19 mouse cellular contexts compared by ENCODE assay signal in genomic region chr7:113950888-113951287, GRCm38 (mm10).
DNase-seq lines count a peak whose midpoint lies in the region; ATAC-seq and TF ChIP-seq lines count a peak whose summit lies in the region.
"Had no signal": no experiment of that assay in that cellular context is flagged by ENCODE, and none has a peak within 500 bp of the region (broad histone marks: within the 10 kb centered on the region; RNA-seq: fewer than 3 reads in every experiment).

No protein-coding gene starts in this region.

- DNase-seq in lung, postnatal 25 days (ENCODE audit: low spot score) = peak; percentile 16
- no peak for DNase-seq in lung, adult 2 months
- DNase-seq in adipocyte (ENCODE audit: low spot score) = peak; percentile 47
- no peak for DNase-seq in cerebellum, adult 9-10 months
- DNase-seq: adrenal gland, adult 8-10 months; cerebellum, adult 11-12 months; cerebellum, adult 9-11 months; gastrocnemius, adult 2 months; gastrocnemius, postnatal 25 days; heart, postnatal 10 days; heart, postnatal 4 days had no signal

- H3K27me3 ChIP-seq in hindbrain, embryonic 13.5 days = no peaks in the 10 kb centered on the region
- H3K27me3 ChIP-seq in hindbrain, embryonic 16.5 days (replicated peaks; ENCODE audit: control insufficient read depth, insufficient read depth, low read length) = no peaks in the 10 kb centered on the region
- H3K27me3 ChIP-seq: embryonic facial prominence, embryonic 15.5 days; hindbrain, embryonic 12.5 days had no signal

- TF ChIP-seq CTCF in lung, adult 2 months (IDR thresholded peaks at IDR 0.05; ENCODE audit: insufficient read depth, low read length) = no peak

- TF ChIP-seq POLR2A in lung, adult 2 months (IDR thresholded peaks at IDR 0.05; ENCODE audit: borderline replicate concordance, extremely low read depth, low read depth, low read length) = no peak

- H3K9ac ChIP-seq in hindbrain, embryonic 13.5 days = no peak overlapping the region
- H3K9ac ChIP-seq in hindbrain, embryonic 16.5 days (ENCODE audit: low read depth, low read length) = no peak overlapping the region
- H3K9ac ChIP-seq: embryonic facial prominence, embryonic 15.5 days; hindbrain, embryonic 12.5 days had no signal

- H3K36me3 ChIP-seq in hindbrain, embryonic 13.5 days = no peaks in the 10 kb centered on the region
- H3K36me3 ChIP-seq in hindbrain, embryonic 16.5 days (ENCODE audit: control insufficient read depth, insufficient read depth, low read length) = no peaks in the 10 kb centered on the region
- H3K36me3 ChIP-seq: embryonic facial prominence, embryonic 15.5 days; forebrain, embryonic 10.5 days; heart, embryonic 10.5 days; hindbrain, embryonic 12.5 days had no signal

- peaks cover 12% of the 10 kb centered on the region; the same call in 1 of the 2 replicates for H3K4me1 ChIP-seq in hindbrain, embryonic 13.5 days (replicated peaks)
- H3K4me1 ChIP-seq in hindbrain, embryonic 16.5 days (ENCODE audit: control insufficient read depth, insufficient read depth, low read depth, low read length) = no peaks in the 10 kb centered on the region
- no peaks in the 10 kb centered on the region for H3K4me1 ChIP-seq in lung, adult 2 months (ENCODE audit: control insufficient read depth, insufficient read depth, low read length)
- H3K4me1 ChIP-seq: embryonic facial prominence, embryonic 15.5 days; heart, embryonic 10.5 days; hindbrain, embryonic 12.5 days had no signal

- H3K9me3 ChIP-seq in hindbrain, embryonic 13.5 days = no peaks in the 10 kb centered on the region
- H3K9me3 ChIP-seq in hindbrain, embryonic 16.5 days (ENCODE audit: control insufficient read depth, low read length) = no peaks in the 10 kb centered on the region
- H3K9me3 ChIP-seq: embryonic facial prominence, embryonic 15.5 days; forebrain, embryonic 10.5 days; heart, embryonic 10.5 days; hindbrain, embryonic 12.5 days had no signal

- H3K4me3 ChIP-seq in hindbrain, embryonic 13.5 days = no peak overlapping the region
- H3K4me3 ChIP-seq in hindbrain, embryonic 16.5 days (ENCODE audit: low read length) = no peak overlapping the region
- no peak overlapping the region for H3K4me3 ChIP-seq in lung, adult 2 months (replicated peaks; ENCODE audit: extremely low read depth, low read depth, low read length)
- H3K4me3 ChIP-seq: embryonic facial prominence, embryonic 15.5 days; erythroblast, embryonic 14.5 days; forebrain, embryonic 10.5 days; gastrocnemius, adult 2 months; heart, embryonic 10.5 days; hindbrain, embryonic 12.5 days had no signal

- ATAC-seq in hindbrain, embryonic 13.5 days (ENCODE audit: low FRiP score) = no peak
- no peak for ATAC-seq in hindbrain, embryonic 16.5 days
- ATAC-seq: forebrain, embryonic 14.5 days had no signal

- H3K4me2 ChIP-seq in hindbrain, embryonic 13.5 days = no peak overlapping the region
- no peak overlapping the region for H3K4me2 ChIP-seq in hindbrain, embryonic 16.5 days (ENCODE audit: low read length)
- H3K4me2 ChIP-seq: embryonic facial prominence, embryonic 15.5 days; hindbrain, embryonic 12.5 days had no signal

- WGBS in hindbrain, embryonic 13.5 days = 85% methylated on average over 7 of the region's 7 CpGs
- 74% methylated on average over 7 of the region's 7 CpGs for WGBS in hindbrain, embryonic 16.5 days
- 70% methylated on average over 7 of the region's 7 CpGs for WGBS in lung, adult 2 months

- peak overlapping the region; percentile 60; the same call in 1 of the 2 replicates for H3K27ac ChIP-seq in hindbrain, embryonic 13.5 days
- H3K27ac ChIP-seq in hindbrain, embryonic 16.5 days (ENCODE audit: low read depth, low read length) = no peak overlapping the region
- H3K27ac ChIP-seq: embryonic facial prominence, embryonic 15.5 days; forebrain, embryonic 10.5 days; gastrocnemius, adult 2 months; heart, embryonic 10.5 days had no signal

Comparison
In these comparisons a context has a peak if more than half of its experiments do, and no peak if none do; other contexts are left out.
1. DNase-seq: peak in lung, postnatal 25 days (single experiment) and adipocyte (single experiment); none in lung, adult 2 months (single experiment) and cerebellum, adult 9-10 months (single experiment).